Mouse (Mus musculus): ENCODE data around the gene Ccdc57. TPM values are rescaled to one million over a fixed set of nuclear protein-coding genes. Genes with fewer than 3 reads are reported as not detected.
A peak's percentile ranks its signal among the peaks of the same experiment; 100 is the strongest.

The Ccdc57 gene
- total and polyA plus RNA-seq, 2 experiments from 2014 or later: 6.2 to 7.8 TPM

DNA sequence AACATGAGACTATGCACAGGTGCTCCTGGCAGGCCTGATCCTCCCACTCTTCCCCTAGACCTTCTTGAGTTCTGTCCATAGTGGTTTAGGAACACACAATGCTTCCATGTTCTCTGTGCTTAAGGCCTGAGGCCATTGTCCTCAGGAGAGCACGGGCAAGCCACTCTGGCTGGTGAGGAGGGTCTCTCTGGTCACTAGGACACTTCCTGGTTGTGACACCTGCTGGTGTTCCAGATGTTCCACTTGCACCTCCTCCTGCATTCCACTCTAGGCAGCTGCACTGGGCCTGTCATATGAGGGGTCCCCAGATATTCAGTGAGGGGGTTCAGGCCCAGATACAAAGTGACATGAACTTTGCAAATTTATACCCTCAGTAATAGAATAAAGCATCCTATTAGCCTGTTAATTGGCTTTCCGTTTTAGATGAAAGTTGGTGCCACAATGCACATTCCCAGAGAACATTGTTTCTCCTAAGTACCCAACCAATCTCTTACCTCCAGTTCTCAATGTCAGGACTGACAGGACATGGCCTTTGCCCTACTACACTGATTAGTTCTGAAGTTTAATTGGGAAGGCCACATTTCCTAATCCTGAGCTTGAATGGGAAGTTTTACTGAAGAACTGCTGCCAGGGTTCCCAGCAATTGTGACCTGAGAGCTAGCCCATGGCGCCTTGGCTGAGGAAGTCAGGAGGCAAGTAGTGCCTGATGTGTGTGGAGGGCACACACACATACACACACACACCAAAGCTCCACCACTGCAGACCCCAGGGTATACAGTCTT lies 100.8 kb downstream of the Ccdc57 start:
- TF ChIP-seq CTCF (IDR thresholded peaks at IDR 0.05): no peak
- no peaks in the 10 kb centered on the region for H3K36me3 ChIP-seq (ENCODE audit: insufficient read depth, low read length)
- H3K27me3 ChIP-seq (ENCODE audit: insufficient read depth, low read length): no peaks in the 10 kb centered on the region
- H3K9ac ChIP-seq (replicated peaks; ENCODE audit: low read length, poor library complexity, severe bottlenecking): no peak overlapping the region
- no peak overlapping the region for H3K4me2 ChIP-seq (ENCODE audit: low read depth, low read length, poor library complexity, severe bottlenecking)
- ATAC-seq (ENCODE audit: low FRiP score): no peak
- WGBS: 85% methylated on average over 3 of the region's 3 CpGs
- no peak overlapping the region for H3K4me3 ChIP-seq (ENCODE audit: low read depth, low read length)
- DNase-seq (ENCODE audit: low spot score): no peak
- no peak overlapping the region for H3K27ac ChIP-seq (ENCODE audit: low read depth, low read length)
- no peaks in the 10 kb centered on the region for H3K4me1 ChIP-seq (ENCODE audit: insufficient read depth, low read length)
- H3K9me3 ChIP-seq (ENCODE audit: low read length): no peaks in the 10 kb centered on the region

- H3K4me1 ChIP-seq (ENCODE audit: insufficient read depth, low read length): no peaks in the 10 kb centered on the region
- H3K9me3 ChIP-seq (ENCODE audit: low read length): no peaks in the 10 kb centered on the region
- peaks cover 5% of the 10 kb centered on the region; the same call in 1 of the 2 replicates for H3K36me3 ChIP-seq (ENCODE audit: insufficient read depth, low read length)
- no peak overlapping the region for H3K27ac ChIP-seq (ENCODE audit: low read depth, low read length)
- H3K4me2 ChIP-seq (ENCODE audit: low read depth, low read length, poor library complexity, severe bottlenecking): no peak overlapping the region
- no peak overlapping the region for H3K4me3 ChIP-seq (ENCODE audit: low read depth, low read length)
- WGBS: 89% methylated on average over 12 of the region's 12 CpGs
- no peak for TF ChIP-seq CTCF (IDR thresholded peaks at IDR 0.05)
- DNase-seq (ENCODE audit: low spot score): no peak
- no peak overlapping the region for H3K9ac ChIP-seq (replicated peaks; ENCODE audit: low read length, poor library complexity, severe bottlenecking)
- ATAC-seq (ENCODE audit: low FRiP score): no peak
- no peaks in the 10 kb centered on the region for H3K27me3 ChIP-seq (ENCODE audit: insufficient read depth, low read length)
These were observed 102.0 kb downstream of the Ccdc57 start for GRCm38 (mm10) chr11:120830686-120831085.

DNA sequence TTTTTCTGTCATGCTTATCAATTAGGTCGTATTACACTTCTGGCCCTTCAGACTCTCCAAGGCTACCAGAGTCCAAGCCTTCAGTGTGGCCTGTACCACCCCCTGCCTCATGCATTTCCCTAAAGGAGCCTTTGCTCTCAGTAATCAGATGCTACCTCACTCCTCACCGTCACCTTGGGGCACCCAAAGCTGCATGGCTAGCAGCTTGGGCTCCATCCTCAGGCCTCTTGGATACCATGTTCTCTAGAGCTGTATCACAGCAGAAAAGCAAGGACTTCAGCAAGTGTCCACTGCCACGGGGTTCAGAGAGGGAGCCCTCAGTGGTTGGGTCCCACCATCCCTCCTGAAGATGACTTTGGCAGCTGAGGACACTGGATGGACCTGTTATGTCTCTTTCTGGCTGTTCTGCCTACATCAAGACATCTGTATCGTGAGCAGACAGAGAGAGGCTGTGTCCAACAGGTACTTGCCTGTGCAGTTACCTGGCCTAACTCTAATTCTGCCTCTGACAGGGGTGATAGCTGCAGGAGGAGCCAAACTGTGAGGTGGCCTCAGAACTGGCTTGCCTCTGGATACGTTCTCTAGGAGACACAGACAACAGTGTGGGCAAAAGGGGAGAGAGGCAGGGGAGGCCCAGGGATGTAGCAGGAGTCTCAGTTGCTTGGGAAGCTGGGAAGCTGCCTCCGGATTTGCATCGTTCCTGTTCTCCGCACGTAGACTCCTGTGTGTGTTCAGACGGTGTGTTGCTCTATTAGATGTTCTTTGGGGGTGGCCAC lies 102.7 kb downstream of the Ccdc57 start:
- Histone ChIP-seq H3K4me1 (ENCODE audit: insufficient read depth, low read length) (peaks cover 7% of the 10 kb centered on the region; the same call in 1 of the 2 replicates), H3K27ac (ENCODE audit: low read depth, low read length) (no peak overlapping the region), H3K27me3 (ENCODE audit: insufficient read depth, low read length) (no peaks in the 10 kb centered on the region), H3K9ac (replicated peaks; ENCODE audit: low read length, poor library complexity, severe bottlenecking) (no peak overlapping the region), H3K4me2 (ENCODE audit: low read depth, low read length, poor library complexity, severe bottlenecking) (no peak overlapping the region), H3K9me3 (ENCODE audit: low read length) (no peaks in the 10 kb centered on the region), H3K36me3 (ENCODE audit: insufficient read depth, low read length) (peaks cover 5% of the 10 kb centered on the region; the same call in 1 of the 2 replicates), H3K4me3 (ENCODE audit: low read depth, low read length) (no peak overlapping the region)
- no peak for DNase-seq (ENCODE audit: low spot score)
- TF ChIP-seq CTCF (IDR thresholded peaks at IDR 0.05): no peak
- WGBS: 88% methylated on average over 10 of the region's 10 CpGs
- ATAC-seq (ENCODE audit: low FRiP score): no peak

GRCm38 (mm10) chr11:120828416-120828815 lies 104.3 kb downstream of the Ccdc57 start:
- peaks cover 7% of the 10 kb centered on the region; the same call in 1 of the 2 replicates for H3K4me1 ChIP-seq (ENCODE audit: insufficient read depth, low read length)
- no peak overlapping the region for H3K4me3 ChIP-seq (ENCODE audit: low read depth, low read length)
- 72% methylated on average over 4 of the region's 4 CpGs for WGBS
- H3K27ac ChIP-seq (ENCODE audit: low read depth, low read length): no peak overlapping the region
- DNase-seq (ENCODE audit: low spot score): no peak
- no peak for TF ChIP-seq CTCF (IDR thresholded peaks at IDR 0.05)
- ATAC-seq (ENCODE audit: low FRiP score): no peak
- H3K36me3 ChIP-seq (ENCODE audit: insufficient read depth, low read length): peaks cover 5% of the 10 kb centered on the region; the same call in 1 of the 2 replicates
- H3K4me2 ChIP-seq (ENCODE audit: low read depth, low read length, poor library complexity, severe bottlenecking): no peak overlapping the region
- H3K9me3 ChIP-seq (ENCODE audit: low read length): no peaks in the 10 kb centered on the region
- H3K9ac ChIP-seq (replicated peaks; ENCODE audit: low read length, poor library complexity, severe bottlenecking): no peak overlapping the region
- no peaks in the 10 kb centered on the region for H3K27me3 ChIP-seq (ENCODE audit: insufficient read depth, low read length)

DNA sequence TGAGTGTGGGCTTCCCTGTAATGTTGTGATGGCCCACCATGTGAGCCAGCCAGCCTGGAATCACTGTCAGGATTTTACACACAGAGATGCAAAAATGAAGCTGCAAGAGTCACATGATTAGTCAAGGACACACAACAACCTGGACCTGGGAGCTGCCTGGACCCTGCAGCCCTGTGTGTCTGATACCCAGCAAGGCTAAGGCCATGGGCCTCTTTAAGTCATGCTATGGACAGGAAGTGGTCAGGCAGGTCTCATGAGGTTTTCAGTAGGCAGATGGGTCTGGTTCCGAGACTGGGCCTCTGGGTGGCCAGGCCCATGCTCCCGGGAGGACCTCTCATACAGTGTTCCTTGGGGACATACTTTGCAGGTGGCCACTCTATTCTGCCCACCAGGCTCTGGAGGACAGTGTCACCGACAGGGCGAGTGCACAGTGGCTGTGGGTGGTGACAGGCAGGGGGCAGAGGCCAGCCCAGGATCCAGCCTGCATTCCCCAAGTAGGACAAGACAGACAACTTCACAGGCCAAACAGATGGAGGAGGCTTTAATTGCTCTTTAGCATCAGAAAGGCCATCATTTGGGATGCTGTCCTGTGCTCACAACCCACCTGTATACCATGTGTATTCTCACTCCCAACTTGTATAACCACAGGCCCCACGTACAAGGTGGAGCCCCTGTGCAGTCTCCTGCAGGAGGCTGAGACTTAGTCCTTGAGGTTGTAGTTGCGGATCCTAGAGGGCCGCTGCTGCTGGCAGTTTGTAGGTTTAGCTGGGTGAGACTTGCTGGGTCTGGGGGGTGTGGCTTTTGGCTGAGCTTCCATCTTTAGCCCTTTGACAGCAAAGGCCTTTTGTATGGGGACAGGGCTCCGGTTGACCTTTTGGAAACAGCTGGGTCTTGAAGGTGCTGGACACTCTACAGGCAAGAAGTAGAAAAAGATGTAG lies 106.4 kb downstream of the Ccdc57 start:
- H3K27me3 ChIP-seq (ENCODE audit: insufficient read depth, low read length): no peaks in the 10 kb centered on the region
- no peak overlapping the region for H3K9ac ChIP-seq (replicated peaks; ENCODE audit: low read length, poor library complexity, severe bottlenecking)
- H3K36me3 ChIP-seq (ENCODE audit: insufficient read depth, low read length): peaks cover 8% of the 10 kb centered on the region; the same call in 1 of the 2 replicates
- peaks cover 24% of the 10 kb centered on the region for H3K4me1 ChIP-seq (ENCODE audit: insufficient read depth, low read length)
- ATAC-seq (ENCODE audit: low FRiP score): no peak
- H3K4me3 ChIP-seq (ENCODE audit: low read depth, low read length): no peak overlapping the region
- no peak overlapping the region for H3K4me2 ChIP-seq (ENCODE audit: low read depth, low read length, poor library complexity, severe bottlenecking)
- H3K27ac ChIP-seq (ENCODE audit: low read depth, low read length): peak overlapping the region; percentile 96
- no peaks in the 10 kb centered on the region for H3K9me3 ChIP-seq (ENCODE audit: low read length)
- 0 out of 2 replicates have a peak, but pooled peaks have one; percentile 1 for TF ChIP-seq CTCF (IDR thresholded peaks at IDR 0.05)
- DNase-seq (ENCODE audit: low spot score): no peak
- 83% methylated on average over 8 of the region's 8 CpGs for WGBS

Data from midbrain, postnatal 0 days (tissue).